Mouse (Mus musculus): ENCODE measurements around the gene G6pc3. TPM values are rescaled to one million over a fixed set of nuclear protein-coding genes. Genes with fewer than 3 reads are reported as not detected.

The G6pc3 gene
- polyA plus RNA-seq, 1 experiment: 28.3 TPM

- Histone ChIP-seq H3K27ac (ENCODE audit: insufficient read depth, low read depth, low read length) (peak within 1 kb of the TSS; percentile 88), H3K4me3 (ENCODE audit: insufficient read depth, low read length) (peak within 1 kb of the TSS; percentile 79), H3K4me1 (ENCODE audit: control insufficient read depth, insufficient read depth, low read length) (peaks cover 21% of the 10 kb centered on the region)
- TF ChIP-seq CTCF (IDR thresholded peaks at IDR 0.05; ENCODE audit: low read depth, low read length) (no peak), POLR2A (IDR thresholded peaks at IDR 0.05; ENCODE audit: borderline replicate concordance, low read depth, low read length) (no peak; the same call in 1 of the 2 replicates)
These were observed 4.5 kb upstream of the G6pc3 start, which contains the start of gene Lsm12 for GRCm38 (mm10) chr11:102184646-102185495. Gene Lsm12 (minus strand): TSS chr11:102185296.

- H3K27ac ChIP-seq (ENCODE audit: insufficient read depth, low read depth, low read length): peak overlapping the region; percentile 88
- peaks cover 24% of the 10 kb centered on the region for H3K4me1 ChIP-seq (ENCODE audit: control insufficient read depth, insufficient read depth, low read length)
- H3K4me3 ChIP-seq (ENCODE audit: insufficient read depth, low read length): no peak overlapping the region
- TF ChIP-seq CTCF (IDR thresholded peaks at IDR 0.05; ENCODE audit: low read depth, low read length): no peak
- no peak for TF ChIP-seq POLR2A (IDR thresholded peaks at IDR 0.05; ENCODE audit: borderline replicate concordance, low read depth, low read length)
These were observed 3.7 kb upstream of the G6pc3 start for GRCm38 (mm10) chr11:102185677-102186076.

GRCm38 (mm10) chr11:102186235-102186634 lies 3.2 kb upstream of the G6pc3 start:
- Histone ChIP-seq H3K4me1 (ENCODE audit: control insufficient read depth, insufficient read depth, low read length) (peaks cover 30% of the 10 kb centered on the region), H3K27ac (ENCODE audit: insufficient read depth, low read depth, low read length) (no peak overlapping the region), H3K4me3 (ENCODE audit: insufficient read depth, low read length) (no peak overlapping the region)
- no peak for TF ChIP-seq POLR2A (IDR thresholded peaks at IDR 0.05; ENCODE audit: borderline replicate concordance, low read depth, low read length)
- no peak for TF ChIP-seq CTCF (IDR thresholded peaks at IDR 0.05; ENCODE audit: low read depth, low read length)

- H3K4me3 ChIP-seq (ENCODE audit: insufficient read depth, low read length): peak overlapping the region; percentile 47
- no peak for TF ChIP-seq POLR2A (IDR thresholded peaks at IDR 0.05; ENCODE audit: borderline replicate concordance, low read depth, low read length)
- TF ChIP-seq CTCF (IDR thresholded peaks at IDR 0.05; ENCODE audit: low read depth, low read length): no peak
- H3K27ac ChIP-seq (ENCODE audit: insufficient read depth, low read depth, low read length): peak overlapping the region; percentile 61
- H3K4me1 ChIP-seq (ENCODE audit: control insufficient read depth, insufficient read depth, low read length): peaks cover 26% of the 10 kb centered on the region
These were observed 440 bp upstream of the G6pc3 start for GRCm38 (mm10) chr11:102188980-102189379.

- H3K27ac ChIP-seq (ENCODE audit: insufficient read depth, low read depth, low read length): peak overlapping the region; percentile 76
- TF ChIP-seq POLR2A (IDR thresholded peaks at IDR 0.05; ENCODE audit: borderline replicate concordance, low read depth, low read length): no peak
- no peak for TF ChIP-seq CTCF (IDR thresholded peaks at IDR 0.05; ENCODE audit: low read depth, low read length)
- H3K4me1 ChIP-seq (ENCODE audit: control insufficient read depth, insufficient read depth, low read length): peaks cover 26% of the 10 kb centered on the region
- peak overlapping the region; percentile 90 for H3K4me3 ChIP-seq (ENCODE audit: insufficient read depth, low read length)
These were observed 1.4 kb downstream of the G6pc3 start for GRCm38 (mm10) chr11:102190848-102191247.

GRCm38 (mm10) chr11:102193657-102194440 lies 4.4 kb downstream of the G6pc3 start:
- Histone ChIP-seq H3K4me1 (ENCODE audit: control insufficient read depth, insufficient read depth, low read length) (peaks cover 16% of the 10 kb centered on the region), H3K27ac (ENCODE audit: insufficient read depth, low read depth, low read length) (no peak overlapping the region), H3K4me3 (ENCODE audit: insufficient read depth, low read length) (no peak overlapping the region)
- TF ChIP-seq CTCF (IDR thresholded peaks at IDR 0.05; ENCODE audit: low read depth, low read length) (no peak), POLR2A (IDR thresholded peaks at IDR 0.05; ENCODE audit: borderline replicate concordance, low read depth, low read length) (no peak)

- Histone ChIP-seq H3K27ac (ENCODE audit: insufficient read depth, low read depth, low read length) (no peak overlapping the region), H3K4me3 (ENCODE audit: insufficient read depth, low read length) (no peak overlapping the region), H3K4me1 (ENCODE audit: control insufficient read depth, insufficient read depth, low read length) (peaks cover 5% of the 10 kb centered on the region; the same call in 1 of the 2 replicates)
- no peak for TF ChIP-seq POLR2A (IDR thresholded peaks at IDR 0.05; ENCODE audit: borderline replicate concordance, low read depth, low read length)
- TF ChIP-seq CTCF (IDR thresholded peaks at IDR 0.05; ENCODE audit: low read depth, low read length): no peak
These were observed 6.8 kb downstream of the G6pc3 start for GRCm38 (mm10) chr11:102196018-102196797.

- H3K4me1 ChIP-seq (ENCODE audit: control insufficient read depth, insufficient read depth, low read length): no peaks in the 10 kb centered on the region
- TF ChIP-seq CTCF (IDR thresholded peaks at IDR 0.05; ENCODE audit: low read depth, low read length): no peak
- TF ChIP-seq POLR2A (IDR thresholded peaks at IDR 0.05; ENCODE audit: borderline replicate concordance, low read depth, low read length): no peak
- H3K27ac ChIP-seq (ENCODE audit: insufficient read depth, low read depth, low read length): no peak overlapping the region
- H3K4me3 ChIP-seq (ENCODE audit: insufficient read depth, low read length): no peak overlapping the region
These were observed 8.8 kb downstream of the G6pc3 start for GRCm38 (mm10) chr11:102198245-102198644.

GRCm38 (mm10) chr11:102199856-102200255 lies 10.4 kb downstream of the G6pc3 start:
- H3K4me3 ChIP-seq (ENCODE audit: insufficient read depth, low read length): no peak overlapping the region
- no peak overlapping the region for H3K27ac ChIP-seq (ENCODE audit: insufficient read depth, low read depth, low read length)
- no peaks in the 10 kb centered on the region for H3K4me1 ChIP-seq (ENCODE audit: control insufficient read depth, insufficient read depth, low read length)
- TF ChIP-seq CTCF (IDR thresholded peaks at IDR 0.05; ENCODE audit: low read depth, low read length) (no peak), POLR2A (IDR thresholded peaks at IDR 0.05; ENCODE audit: borderline replicate concordance, low read depth, low read length) (no peak)

All from bone marrow macrophage, adult 2 months (primary cell).